Mouse (Mus musculus) C2C12 (cell line): ENCODE results near the gene Onecut1. TPM values are rescaled to one million over a fixed set of nuclear protein-coding genes. Genes with fewer than 3 reads are reported as not detected.

Source experiments
- H3K27me3 ChIP-seq: one replicate; pipeline ENCODE4 v1.6.1; 2011; ENCODE audit not compliant: control insufficient read depth, insufficient read depth, insufficient read length
- H3K36me3 ChIP-seq: one replicate; pipeline ENCODE4 v1.6.1; 2011; ENCODE audit not compliant: control insufficient read depth, insufficient read depth
- H3K4me3 ChIP-seq: one replicate; pipeline ENCODE4 v1.5.1; 2011; ENCODE audit warnings: mild to moderate bottlenecking, control low read depth; ENCODE audit not compliant: poor library complexity, insufficient read depth, severe bottlenecking
- H3K79me2 ChIP-seq: one replicate; pipeline ENCODE4 v1.6.1; 2011; ENCODE audit not compliant: control insufficient read depth, insufficient read depth
- H3K79me3 ChIP-seq: one replicate; pipeline ENCODE4 v1.6.1; 2011; ENCODE audit warnings: low read depth, control low read depth
- H3ac ChIP-seq: one replicate; pipeline ENCODE3; 2011; ENCODE audit warnings: low read depth; ENCODE audit not compliant: control insufficient read depth, insufficient read length
- CEBPB ChIP-seq: IDR thresholded peaks from one replicate; pipeline ENCODE4 v1.6.1; 2011; ENCODE audit warnings: low read depth, mild to moderate bottlenecking, control low read depth, moderate library complexity
- CTCF ChIP-seq: IDR thresholded peaks from one replicate; pipeline ENCODE4 v1.5.1; 2011; ENCODE audit not compliant: control insufficient read depth, insufficient read depth, insufficient read length
- FOSL1 ChIP-seq: IDR thresholded peaks from one replicate; pipeline ENCODE4 v1.8.0; 2011; ENCODE audit warnings: mild to moderate bottlenecking, low read length; ENCODE audit not compliant: poor library complexity, insufficient read depth, severe bottlenecking
- MAX ChIP-seq: IDR thresholded peaks from one replicate; pipeline ENCODE4 v1.6.1; 2011; ENCODE audit warnings: mild to moderate bottlenecking, control low read depth
- MYOD1 ChIP-seq: IDR thresholded peaks from one replicate; pipeline ENCODE4 v1.6.1; 2011; ENCODE audit warnings: low read depth; ENCODE audit not compliant: control insufficient read depth, insufficient read length
- MYOG ChIP-seq: IDR thresholded peaks from one replicate; pipeline ENCODE4 v1.6.1; 2011; ENCODE audit not compliant: control insufficient read depth, insufficient read length; ENCODE audit errors: extremely low read depth
- USF1 ChIP-seq: IDR thresholded peaks from one replicate; pipeline ENCODE4 v1.6.1; 2011; ENCODE audit warnings: low read depth, mild to moderate bottlenecking, control low read depth, moderate library complexity
- polyA plus RNA-seq: library from polyadenylated mRNA; unstranded; fragments of >200 nt; fragmentation: generic; extraction: Trizol; gene quantifications from one replicate; pipeline ENCODE4 v1.2.1, GENCODE M21; 2012; ENCODE audit warnings: missing spikeins

Gene Onecut1
- polyA plus RNA-seq, 1 experiment: 0.01 TPM

DNA sequence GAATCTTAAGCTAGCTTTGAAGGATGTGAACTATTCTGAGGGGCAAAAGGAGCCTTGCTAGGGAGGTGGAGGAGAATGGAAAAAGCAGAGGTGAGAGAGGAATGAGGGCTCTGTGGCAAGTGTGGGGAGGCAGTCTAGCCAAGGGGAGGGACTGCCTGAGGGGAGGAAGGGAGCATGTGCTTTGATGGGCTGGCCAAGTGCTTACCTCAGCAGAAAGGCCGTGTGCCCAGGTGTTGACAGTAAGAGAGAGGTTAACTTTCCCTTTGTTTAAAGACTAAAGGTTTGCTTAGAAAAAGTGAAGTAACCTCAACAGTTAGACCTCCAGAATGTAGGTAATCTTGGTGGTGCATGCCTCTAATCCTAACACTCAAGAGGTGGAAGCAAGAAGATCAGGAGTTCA lies 59.7 kb downstream of the Onecut1 start:
- no peaks in the 10 kb centered on the region for H3K36me3 ChIP-seq

GRCm38 (mm10) chr9:74922884-74923283 lies 61.2 kb downstream of the Onecut1 start:
- Histone ChIP-seq H3K27me3 (no peaks in the 10 kb centered on the region), H3K36me3 (no peaks in the 10 kb centered on the region), H3K79me3 (no peaks in the 10 kb centered on the region), H3ac (no peak overlapping the region), H3K4me3 (no peak overlapping the region), H3K79me2 (no peaks in the 10 kb centered on the region)
- TF ChIP-seq FOSL1: no peak
- no peak for TF ChIP-seq MYOD1
- no peak for TF ChIP-seq CEBPB
- TF ChIP-seq MAX: no peak
- TF ChIP-seq USF1: no peak
- TF ChIP-seq MYOG: no peak
- TF ChIP-seq CTCF: no peak

More for the DNA sequence above, 59.7 kb downstream of the Onecut1 start:
- H3ac ChIP-seq: no peak overlapping the region
- no peaks in the 10 kb centered on the region for H3K27me3 ChIP-seq
- H3K79me2 ChIP-seq: no peaks in the 10 kb centered on the region
- H3K79me3 ChIP-seq: no peaks in the 10 kb centered on the region
- no peak overlapping the region for H3K4me3 ChIP-seq
- TF ChIP-seq FOSL1: no peak
- no peak for TF ChIP-seq USF1
- no peak for TF ChIP-seq CEBPB
- no peak for TF ChIP-seq MYOD1
- TF ChIP-seq MAX: no peak
- TF ChIP-seq MYOG: no peak
- no peak for TF ChIP-seq CTCF

GRCm38 (mm10) chr9:74923291-74923977 lies 61.7 kb downstream of the Onecut1 start:
- H3K36me3 ChIP-seq: no peaks in the 10 kb centered on the region
- no peaks in the 10 kb centered on the region for H3K27me3 ChIP-seq
- H3K4me3 ChIP-seq: no peak overlapping the region
- TF ChIP-seq FOSL1 (no peak), CTCF (no peak), USF1 (no peak), MYOG (no peak), CEBPB (no peak), MYOD1 (no peak), MAX (no peak)
- no peaks in the 10 kb centered on the region for H3K79me3 ChIP-seq
- H3K79me2 ChIP-seq: no peaks in the 10 kb centered on the region
- H3ac ChIP-seq: no peak overlapping the region

DNA sequence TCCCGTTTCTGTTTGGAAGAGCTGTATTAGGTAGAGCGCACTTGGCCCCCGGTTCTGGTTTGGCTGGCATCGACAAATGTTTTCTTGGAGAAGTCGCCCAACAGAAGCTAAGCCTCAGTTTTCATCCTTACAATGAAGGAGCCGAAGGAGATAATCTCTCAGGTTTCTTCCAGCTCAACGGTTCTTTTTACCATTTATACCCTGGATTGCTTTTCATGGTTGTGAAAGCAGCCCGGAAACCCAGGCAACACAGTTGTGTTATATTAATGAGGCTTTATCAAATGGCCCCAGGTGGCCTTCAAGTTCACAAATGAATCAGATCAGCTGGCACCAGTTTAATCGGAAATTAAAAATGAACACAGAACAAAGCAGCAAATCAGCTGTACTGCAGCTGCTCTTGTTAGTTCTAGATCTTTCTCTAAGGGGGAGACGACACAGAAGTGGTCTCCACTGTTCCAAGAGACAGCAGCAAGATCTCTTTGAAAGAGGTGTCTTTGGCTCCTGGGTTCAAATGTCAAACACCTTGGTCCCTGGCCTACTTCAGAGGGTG lies 63.6 kb downstream of the Onecut1 start:
- H3K36me3 ChIP-seq: no peaks in the 10 kb centered on the region
- TF ChIP-seq CTCF (no peak), MYOG (no peak), MYOD1 (no peak), FOSL1 (no peak), USF1 (no peak), MAX (no peak), CEBPB (no peak)
- no peaks in the 10 kb centered on the region for H3K27me3 ChIP-seq

DNA sequence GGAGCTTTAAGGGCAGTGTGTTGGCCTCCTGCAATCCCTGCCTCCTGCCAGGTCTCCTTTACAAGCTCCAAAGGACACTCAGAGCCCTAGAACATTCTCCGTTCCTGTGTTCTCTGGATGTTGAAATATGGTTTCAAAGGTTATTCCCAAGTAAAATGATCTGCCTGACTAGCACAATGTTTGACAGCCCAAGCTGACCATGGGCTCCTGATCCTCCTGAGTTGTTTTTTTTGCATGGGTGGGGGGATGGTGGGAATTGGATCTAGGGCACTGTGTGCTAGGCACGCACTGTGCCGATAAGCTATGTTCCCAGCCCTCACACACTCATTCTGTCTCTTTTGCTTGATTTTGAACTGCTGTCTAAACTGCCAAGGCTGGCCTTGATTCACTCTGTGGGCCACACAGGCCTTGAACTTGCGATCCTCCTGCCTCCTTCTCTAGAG lies 68.3 kb downstream of the Onecut1 start:
- Histone ChIP-seq H3K36me3 (no peaks in the 10 kb centered on the region), H3K4me3 (no peak overlapping the region), H3K79me2 (no peaks in the 10 kb centered on the region), H3ac (no peak overlapping the region), H3K27me3 (peaks cover 3% of the 10 kb centered on the region), H3K79me3 (no peaks in the 10 kb centered on the region)
- no peak for TF ChIP-seq FOSL1
- no peak for TF ChIP-seq MYOD1
- TF ChIP-seq USF1: no peak
- TF ChIP-seq MYOG: no peak
- no peak for TF ChIP-seq CEBPB
- TF ChIP-seq CTCF: no peak
- TF ChIP-seq MAX: no peak

More for the DNA sequence above, 63.6 kb downstream of the Onecut1 start:
- no peaks in the 10 kb centered on the region for H3K79me2 ChIP-seq
- no peak overlapping the region for H3ac ChIP-seq
- no peak overlapping the region for H3K4me3 ChIP-seq
- no peaks in the 10 kb centered on the region for H3K79me3 ChIP-seq
